In genomic region chr11:23261490-23261889, GRCm38 (mm10) we compare ENCODE assay signal across 11 mouse cellular contexts. TPM values are rescaled to one million over a fixed set of nuclear protein-coding genes. Genes with fewer than 3 reads are reported as not detected.
DNase-seq lines count a peak whose midpoint lies in the region; ATAC-seq and TF ChIP-seq lines count a peak whose summit lies in the region.
"Had no signal": no experiment of that assay in that cellular context is flagged by ENCODE, and none has a peak within 500 bp of the region (broad histone marks: within the 10 kb centered on the region; RNA-seq: fewer than 3 reads in every experiment).

No protein-coding gene starts in this region.

- 82% methylated on average over 3 of the region's 3 CpGs for WGBS in hindbrain, postnatal 0 days
- 90% methylated on average over 3 of the region's 3 CpGs for WGBS in hindbrain, embryonic 10.5 days
- WGBS in midbrain, postnatal 0 days = 83% methylated on average over 3 of the region's 3 CpGs
- WGBS in midbrain, embryonic 16.5 days = 78% methylated on average over 3 of the region's 3 CpGs
- WGBS in midbrain, embryonic 15.5 days = 88% methylated on average over 3 of the region's 3 CpGs

- 0 out of 2 replicates have a peak, but pooled peaks cover 6% of the 10 kb centered on the region for H3K4me1 ChIP-seq in hindbrain, postnatal 0 days (ENCODE audit: insufficient read depth, low read length)
- peaks cover 29% of the 10 kb centered on the region for H3K4me1 ChIP-seq in hindbrain, embryonic 10.5 days (replicated peaks)
- no peaks in the 10 kb centered on the region for H3K4me1 ChIP-seq in midbrain, postnatal 0 days (ENCODE audit: insufficient read depth, low read length)
- peaks cover 20% of the 10 kb centered on the region for H3K4me1 ChIP-seq in midbrain, embryonic 16.5 days (ENCODE audit: control insufficient read depth, insufficient read depth, low read length)
- H3K4me1 ChIP-seq in ES-Bruce4 (ENCODE audit: control insufficient read depth, insufficient read depth, low read length) = no peaks in the 10 kb centered on the region
- H3K4me1 ChIP-seq in midbrain, embryonic 15.5 days = peaks cover 26% of the 10 kb centered on the region

- peak; percentile 9 for DNase-seq in hindbrain, postnatal 0 days (ENCODE audit: low spot score)
- DNase-seq in hindbrain, embryonic 10.5 days (ENCODE audit: low spot score) = no peak
- no peak for DNase-seq in midbrain, postnatal 0 days (ENCODE audit: low spot score)
- peak; percentile 22 to 29 for DNase-seq in natural killer cell, adult 2 months (ENCODE audit: low spot score in 2 of 2)
- DNase-seq in urinary bladder, postnatal 14 days (ENCODE audit: low spot score) = no peak
- DNase-seq: cerebellum, postnatal 14 days; right cerebral cortex, postnatal 14 days had no signal

- no peaks in the 10 kb centered on the region for H3K9me3 ChIP-seq in hindbrain, postnatal 0 days (ENCODE audit: low read length)
- H3K9me3 ChIP-seq in hindbrain, embryonic 10.5 days = no peaks in the 10 kb centered on the region
- no peaks in the 10 kb centered on the region for H3K9me3 ChIP-seq in midbrain, postnatal 0 days (ENCODE audit: low read length)
- no peaks in the 10 kb centered on the region for H3K9me3 ChIP-seq in midbrain, embryonic 16.5 days (replicated peaks; ENCODE audit: control insufficient read depth, low read length, poor library complexity, severe bottlenecking)
- no peaks in the 10 kb centered on the region for H3K9me3 ChIP-seq in ES-Bruce4 (replicated peaks; ENCODE audit: control insufficient read depth, insufficient read depth, low read length, poor library complexity, severe bottlenecking)
- H3K9me3 ChIP-seq in midbrain, embryonic 15.5 days = no peaks in the 10 kb centered on the region
- H3K9me3 ChIP-seq: heart, embryonic 13.5 days had no signal

- TF ChIP-seq POLR2A in ES-Bruce4 (IDR thresholded peaks at IDR 0.05; ENCODE audit: insufficient read depth, low read length) = no peak

- no peak for ATAC-seq in hindbrain, postnatal 0 days
- no peak for ATAC-seq in midbrain, postnatal 0 days (ENCODE audit: low FRiP score)
- ATAC-seq in midbrain, embryonic 16.5 days = no peak
- ATAC-seq in midbrain, embryonic 15.5 days (replicated peaks) = no peak

- no peaks in the 10 kb centered on the region for H3K27me3 ChIP-seq in hindbrain, postnatal 0 days (ENCODE audit: insufficient read depth, low read length)
- no peaks in the 10 kb centered on the region for H3K27me3 ChIP-seq in hindbrain, embryonic 10.5 days (ENCODE audit: insufficient read depth, poor library complexity, severe bottlenecking)
- no peaks in the 10 kb centered on the region for H3K27me3 ChIP-seq in midbrain, postnatal 0 days (ENCODE audit: insufficient read depth, low read length)
- H3K27me3 ChIP-seq in midbrain, embryonic 16.5 days (ENCODE audit: control insufficient read depth, insufficient read depth, low read depth, low read length) = no peaks in the 10 kb centered on the region
- no peaks in the 10 kb centered on the region for H3K27me3 ChIP-seq in ES-Bruce4 (ENCODE audit: control insufficient read depth, insufficient read depth, low read length, poor library complexity, severe bottlenecking)
- H3K27me3 ChIP-seq in midbrain, embryonic 15.5 days (replicated peaks) = no peaks in the 10 kb centered on the region
- H3K27me3 ChIP-seq: heart, embryonic 13.5 days had no signal

- no peak overlapping the region for H3K9ac ChIP-seq in hindbrain, postnatal 0 days (replicated peaks; ENCODE audit: low read length)
- no peak overlapping the region for H3K9ac ChIP-seq in midbrain, postnatal 0 days (replicated peaks; ENCODE audit: low read length, poor library complexity, severe bottlenecking)
- H3K9ac ChIP-seq in midbrain, embryonic 16.5 days (ENCODE audit: low read depth, low read length) = no peak overlapping the region
- H3K9ac ChIP-seq in ES-Bruce4 (ENCODE audit: low read depth, poor library complexity, severe bottlenecking) = peak overlapping the region; percentile 27; the same call in 1 of the 2 replicates
- no peak overlapping the region for H3K9ac ChIP-seq in midbrain, embryonic 15.5 days

- no peak for TF ChIP-seq EP300 in ES-Bruce4 (IDR thresholded peaks at IDR 0.05; ENCODE audit: insufficient read depth, low read depth, low read length)

- H3K27ac ChIP-seq in hindbrain, postnatal 0 days = no peak overlapping the region
- no peak overlapping the region for H3K27ac ChIP-seq in hindbrain, embryonic 10.5 days
- H3K27ac ChIP-seq in midbrain, postnatal 0 days (ENCODE audit: low read depth, low read length) = no peak overlapping the region
- H3K27ac ChIP-seq in midbrain, embryonic 16.5 days (ENCODE audit: low read length) = no peak overlapping the region
- H3K27ac ChIP-seq in ES-Bruce4 (ENCODE audit: insufficient read depth, low read length) = no peak overlapping the region
- H3K27ac ChIP-seq in midbrain, embryonic 15.5 days = no peak overlapping the region
- H3K27ac ChIP-seq: heart, embryonic 13.5 days had no signal

- peak; percentile 32; the same call in 1 of the 2 replicates for TF ChIP-seq CTCF in hindbrain, postnatal 0 days (IDR thresholded peaks at IDR 0.05; ENCODE audit: low read depth)
- TF ChIP-seq CTCF in midbrain, postnatal 0 days (IDR thresholded peaks at IDR 0.05) = peak; percentile 45; the same call in 1 of the 2 replicates
- no peak for TF ChIP-seq CTCF in ES-Bruce4 (IDR thresholded peaks at IDR 0.05; ENCODE audit: low read depth, low read length)

- H3K36me3 ChIP-seq in hindbrain, postnatal 0 days (ENCODE audit: insufficient read depth, low read length) = no peaks in the 10 kb centered on the region; the same call in 1 of the 2 replicates
- H3K36me3 ChIP-seq in hindbrain, embryonic 10.5 days = peaks cover 78% of the 10 kb centered on the region
- H3K36me3 ChIP-seq in midbrain, postnatal 0 days (ENCODE audit: insufficient read depth, low read length) = peaks cover 3% of the 10 kb centered on the region; the same call in 1 of the 2 replicates
- H3K36me3 ChIP-seq in midbrain, embryonic 16.5 days (ENCODE audit: control insufficient read depth, insufficient read depth, low read length) = peaks cover 11% of the 10 kb centered on the region
- peaks cover 51% of the 10 kb centered on the region for H3K36me3 ChIP-seq in ES-Bruce4 (ENCODE audit: control insufficient read depth, insufficient read depth, low read length, poor library complexity, severe bottlenecking)
- no peaks in the 10 kb centered on the region for H3K36me3 ChIP-seq in midbrain, embryonic 15.5 days (replicated peaks)

- H3K4me2 ChIP-seq in hindbrain, postnatal 0 days (ENCODE audit: low read depth, low read length) = no peak overlapping the region
- no peak overlapping the region for H3K4me2 ChIP-seq in midbrain, postnatal 0 days (ENCODE audit: low read depth, low read length, poor library complexity, severe bottlenecking)
- no peak overlapping the region for H3K4me2 ChIP-seq in midbrain, embryonic 16.5 days (ENCODE audit: low read length)
- H3K4me2 ChIP-seq in midbrain, embryonic 15.5 days = no peak overlapping the region
- H3K4me2 ChIP-seq: heart, embryonic 13.5 days had no signal

- H3K4me3 ChIP-seq in hindbrain, postnatal 0 days (ENCODE audit: low read length) = no peak overlapping the region
- no peak overlapping the region for H3K4me3 ChIP-seq in hindbrain, embryonic 10.5 days
- H3K4me3 ChIP-seq in midbrain, postnatal 0 days (ENCODE audit: low read depth, low read length) = no peak overlapping the region
- no peak overlapping the region for H3K4me3 ChIP-seq in midbrain, embryonic 16.5 days (ENCODE audit: low read depth, low read length)
- no peak overlapping the region for H3K4me3 ChIP-seq in ES-Bruce4 (ENCODE audit: low read depth, low read length)
- H3K4me3 ChIP-seq in midbrain, embryonic 15.5 days = no peak overlapping the region
- H3K4me3 ChIP-seq: heart, embryonic 13.5 days had no signal

RNA-seq across cellular contexts. Expression of gene Xpo1, which starts 5.6 kb away (rescaled TPM):
- 50.7 and 51.8 TPM in 2 replicates for total RNA-seq in hindbrain, postnatal 0 days (2014; rRNA removed)
- polyA plus RNA-seq in hindbrain, postnatal 0 days (2015; fragmentation: Nextera tagmentation; extraction: Ambion mirVana) = 40.8 and 43.7 TPM in 2 replicates
- 101 and 125 TPM in 2 replicates for polyA plus RNA-seq in hindbrain, embryonic 10.5 days (2016; fragmentation: Nextera tagmentation; extraction: Ambion mirVana)
- 65.1 and 86.5 TPM in 2 replicates for total RNA-seq in midbrain, postnatal 0 days (2014; rRNA removed)
- polyA plus RNA-seq in midbrain, postnatal 0 days (2015; fragmentation: Nextera tagmentation; extraction: Ambion mirVana) = 37.4 and 44.0 TPM in 2 replicates
- 69.7 and 80.6 TPM in 2 replicates for polyA plus RNA-seq in midbrain, embryonic 16.5 days (2015; fragmentation: Nextera tagmentation; extraction: Ambion mirVana)
- 442 and 451 TPM in 2 replicates for polyA plus RNA-seq in ES-Bruce4 (2011; ENCODE audit: insufficient read depth, insufficient read length, low read depth, missing spikeins)
- polyA plus RNA-seq in midbrain, embryonic 15.5 days (2015; fragmentation: Nextera tagmentation; extraction: Ambion mirVana) = 72.9 and 77.7 TPM in 2 replicates

RNA-seq across cellular contexts. Expression of gene Usp34, which starts 45.2 kb away (rescaled TPM):
- total RNA-seq in hindbrain, postnatal 0 days (2014; rRNA removed) = 95.2 and 95.3 TPM in 2 replicates
- 24.5 and 26.7 TPM in 2 replicates for polyA plus RNA-seq in hindbrain, postnatal 0 days (2015; fragmentation: Nextera tagmentation; extraction: Ambion mirVana)
- polyA plus RNA-seq in hindbrain, embryonic 10.5 days (2016; fragmentation: Nextera tagmentation; extraction: Ambion mirVana) = 18.6 and 21.3 TPM in 2 replicates
- 107 and 140 TPM in 2 replicates for total RNA-seq in midbrain, postnatal 0 days (2014; rRNA removed)
- 24.1 and 30.2 TPM in 2 replicates for polyA plus RNA-seq in midbrain, postnatal 0 days (2015; fragmentation: Nextera tagmentation; extraction: Ambion mirVana)
- 32.3 and 35.1 TPM in 2 replicates for polyA plus RNA-seq in midbrain, embryonic 16.5 days (2015; fragmentation: Nextera tagmentation; extraction: Ambion mirVana)
- polyA plus RNA-seq in ES-Bruce4 (2011; ENCODE audit: insufficient read depth, insufficient read length, low read depth, missing spikeins) = 107 and 110 TPM in 2 replicates
- polyA plus RNA-seq in midbrain, embryonic 15.5 days (2015; fragmentation: Nextera tagmentation; extraction: Ambion mirVana) = 29.0 and 32.6 TPM in 2 replicates

Comparison
In these comparisons a context has a peak if more than half of its experiments do, and no peak if none do; other contexts are left out.
1. DNase-seq: peak in hindbrain, postnatal 0 days (single experiment) and natural killer cell, adult 2 months (2 of 2); none in hindbrain, embryonic 10.5 days (single experiment), midbrain, postnatal 0 days (single experiment) and urinary bladder, postnatal 14 days (single experiment).